Mouse (Mus musculus): ENCODE measurements around the gene Nt5e. TPM values are rescaled to one million over a fixed set of nuclear protein-coding genes. Genes with fewer than 3 reads are reported as not detected.

The Nt5e gene
- polyA plus RNA-seq, 1 experiment from 2014 or later = 10.4 TPM

GRCm38 (mm10) chr9:88309127-88309526 lies 17.9 kb upstream of the Nt5e start:
- Histone ChIP-seq H3K36me3 (replicated peaks) (no peaks in the 10 kb centered on the region), H3K4me3 (replicated peaks) (no peak overlapping the region), H3K4me1 (replicated peaks) (no peaks in the 10 kb centered on the region), H3K9me3 (replicated peaks) (no peaks in the 10 kb centered on the region), H3K27me3 (no peaks in the 10 kb centered on the region), H3K9ac (no peak overlapping the region), H3K27ac (replicated peaks) (no peak overlapping the region), H3K4me2 (no peak overlapping the region)
- WGBS (ENCODE audit: insufficient replicate concordance) = 16% methylated on average over 1 of the region's 1 CpGs
- no peak for ATAC-seq (ENCODE audit: insufficient read depth)

GRCm38 (mm10) chr9:88319226-88319625 lies 7.8 kb upstream of the Nt5e start:
- H3K4me1 ChIP-seq (replicated peaks) = no peaks in the 10 kb centered on the region
- H3K9me3 ChIP-seq (replicated peaks) = no peaks in the 10 kb centered on the region
- ATAC-seq (ENCODE audit: insufficient read depth) = no peak
- H3K27ac ChIP-seq (replicated peaks) = no peak overlapping the region
- no peaks in the 10 kb centered on the region for H3K36me3 ChIP-seq (replicated peaks)
- no peaks in the 10 kb centered on the region for H3K27me3 ChIP-seq
- H3K4me3 ChIP-seq (replicated peaks) = no peak overlapping the region
- H3K9ac ChIP-seq = no peak overlapping the region
- no peak overlapping the region for H3K4me2 ChIP-seq

- Histone ChIP-seq H3K9me3 (replicated peaks) (no peaks in the 10 kb centered on the region), H3K4me3 (replicated peaks) (no peak overlapping the region), H3K27ac (replicated peaks) (no peak overlapping the region), H3K9ac (no peak overlapping the region), H3K36me3 (replicated peaks) (no peaks in the 10 kb centered on the region), H3K4me1 (replicated peaks) (no peaks in the 10 kb centered on the region), H3K27me3 (peaks cover 39% of the 10 kb centered on the region), H3K4me2 (no peak overlapping the region)
- ATAC-seq (ENCODE audit: insufficient read depth) = no peak
- 22% methylated on average over 3 of the region's 3 CpGs for WGBS (ENCODE audit: insufficient replicate concordance)
Observed at GRCm38 (mm10) chr9:88324616-88325015, 2.4 kb upstream of the Nt5e start.

GRCm38 (mm10) chr9:88328666-88329065 lies 1.7 kb downstream of the Nt5e start:
- no peak for ATAC-seq (ENCODE audit: insufficient read depth)
- H3K9ac ChIP-seq = no peak overlapping the region
- 30% methylated on average over 5 of the region's 5 CpGs for WGBS (ENCODE audit: insufficient replicate concordance)
- no peaks in the 10 kb centered on the region for H3K9me3 ChIP-seq (replicated peaks)
- peak overlapping the region; percentile 66 for H3K4me2 ChIP-seq
- H3K27me3 ChIP-seq = peaks cover 42% of the 10 kb centered on the region
- peak overlapping the region; percentile 54 for H3K4me3 ChIP-seq (replicated peaks)
- H3K36me3 ChIP-seq (replicated peaks) = no peaks in the 10 kb centered on the region
- peaks cover 5% of the 10 kb centered on the region; the same call in 1 of the 2 replicates for H3K4me1 ChIP-seq (replicated peaks)
- H3K27ac ChIP-seq (replicated peaks) = no peak overlapping the region

GRCm38 (mm10) chr9:88329166-88329748 lies 2.3 kb downstream of the Nt5e start:
- no peaks in the 10 kb centered on the region for H3K9me3 ChIP-seq (replicated peaks)
- H3K4me2 ChIP-seq = peak overlapping the region; percentile 66
- H3K4me3 ChIP-seq (replicated peaks) = no peak overlapping the region
- H3K27me3 ChIP-seq = peaks cover 42% of the 10 kb centered on the region
- WGBS (ENCODE audit: insufficient replicate concordance) = 28% methylated on average over 10 of the region's 10 CpGs
- no peak for ATAC-seq (ENCODE audit: insufficient read depth)
- H3K4me1 ChIP-seq (replicated peaks) = peaks cover 5% of the 10 kb centered on the region; the same call in 1 of the 2 replicates
- no peaks in the 10 kb centered on the region for H3K36me3 ChIP-seq (replicated peaks)
- H3K27ac ChIP-seq (replicated peaks) = no peak overlapping the region
- no peak overlapping the region for H3K9ac ChIP-seq

GRCm38 (mm10) chr9:88330316-88330715 lies 3.3 kb downstream of the Nt5e start:
- WGBS (ENCODE audit: insufficient replicate concordance) = 36% methylated on average over 3 of the region's 3 CpGs
- Histone ChIP-seq H3K4me2 (0 out of 2 replicates have a peak overlapping the region, but pooled peaks have one; percentile 66), H3K9ac (no peak overlapping the region), H3K27me3 (peaks cover 42% of the 10 kb centered on the region), H3K9me3 (replicated peaks) (no peaks in the 10 kb centered on the region), H3K4me3 (replicated peaks) (no peak overlapping the region), H3K4me1 (replicated peaks) (peaks cover 5% of the 10 kb centered on the region; the same call in 1 of the 2 replicates), H3K36me3 (replicated peaks) (no peaks in the 10 kb centered on the region), H3K27ac (replicated peaks) (no peak overlapping the region)
- no peak for ATAC-seq (ENCODE audit: insufficient read depth)

GRCm38 (mm10) chr9:88332447-88332846 lies 5.5 kb downstream of the Nt5e start:
- Histone ChIP-seq H3K9me3 (replicated peaks) (no peaks in the 10 kb centered on the region), H3K27ac (replicated peaks) (no peak overlapping the region), H3K27me3 (peaks cover 25% of the 10 kb centered on the region), H3K4me1 (replicated peaks) (peaks cover 5% of the 10 kb centered on the region; the same call in 1 of the 2 replicates), H3K9ac (no peak overlapping the region), H3K4me2 (no peak overlapping the region), H3K36me3 (replicated peaks) (no peaks in the 10 kb centered on the region), H3K4me3 (replicated peaks) (no peak overlapping the region)
- no peak for ATAC-seq (ENCODE audit: insufficient read depth)
- WGBS (ENCODE audit: insufficient replicate concordance) = 51% methylated on average over 3 of the region's 3 CpGs

GRCm38 (mm10) chr9:88335839-88336238 lies 8.8 kb downstream of the Nt5e start:
- Histone ChIP-seq H3K27me3 (no peaks in the 10 kb centered on the region), H3K27ac (replicated peaks) (no peak overlapping the region), H3K4me1 (replicated peaks) (peaks cover 5% of the 10 kb centered on the region; the same call in 1 of the 2 replicates), H3K36me3 (replicated peaks) (no peaks in the 10 kb centered on the region), H3K4me3 (replicated peaks) (no peak overlapping the region), H3K4me2 (no peak overlapping the region), H3K9me3 (replicated peaks) (no peaks in the 10 kb centered on the region), H3K9ac (no peak overlapping the region)
- ATAC-seq (ENCODE audit: insufficient read depth) = no peak
- WGBS (ENCODE audit: insufficient replicate concordance) = 66% methylated on average over 1 of the region's 2 CpGs

- Histone ChIP-seq H3K4me3 (replicated peaks) (no peak overlapping the region), H3K9ac (no peak overlapping the region), H3K4me2 (no peak overlapping the region), H3K27ac (replicated peaks) (no peak overlapping the region), H3K9me3 (replicated peaks) (no peaks in the 10 kb centered on the region), H3K36me3 (replicated peaks) (no peaks in the 10 kb centered on the region), H3K4me1 (replicated peaks) (no peaks in the 10 kb centered on the region), H3K27me3 (no peaks in the 10 kb centered on the region)
- ATAC-seq (ENCODE audit: insufficient read depth) = no peak
- 61% methylated on average over 3 of the region's 3 CpGs for WGBS (ENCODE audit: insufficient replicate concordance)
Observed at GRCm38 (mm10) chr9:88340819-88341218, 13.8 kb downstream of the Nt5e start.

- no peaks in the 10 kb centered on the region for H3K36me3 ChIP-seq (replicated peaks)
- no peak overlapping the region for H3K4me2 ChIP-seq
- no peak overlapping the region for H3K4me3 ChIP-seq (replicated peaks)
- no peaks in the 10 kb centered on the region for H3K27me3 ChIP-seq
- no peaks in the 10 kb centered on the region for H3K4me1 ChIP-seq (replicated peaks)
- no peak overlapping the region for H3K27ac ChIP-seq (replicated peaks)
- WGBS (ENCODE audit: insufficient replicate concordance) = 61% methylated on average over 7 of the region's 7 CpGs
- H3K9ac ChIP-seq = no peak overlapping the region
- no peaks in the 10 kb centered on the region for H3K9me3 ChIP-seq (replicated peaks)
- ATAC-seq (ENCODE audit: insufficient read depth) = no peak
Observed at GRCm38 (mm10) chr9:88342241-88342640, 15.2 kb downstream of the Nt5e start.

- WGBS (ENCODE audit: insufficient replicate concordance) = 71% methylated on average over 3 of the region's 3 CpGs
- Histone ChIP-seq H3K4me3 (replicated peaks) (no peak overlapping the region), H3K4me2 (no peak overlapping the region), H3K9ac (no peak overlapping the region), H3K9me3 (replicated peaks) (no peaks in the 10 kb centered on the region), H3K27ac (replicated peaks) (no peak overlapping the region), H3K27me3 (no peaks in the 10 kb centered on the region), H3K4me1 (replicated peaks) (no peaks in the 10 kb centered on the region), H3K36me3 (replicated peaks) (no peaks in the 10 kb centered on the region)
- no peak for ATAC-seq (ENCODE audit: insufficient read depth)
Observed at GRCm38 (mm10) chr9:88342701-88343100, 15.7 kb downstream of the Nt5e start.

GRCm38 (mm10) chr9:88344424-88344823 lies 17.4 kb downstream of the Nt5e start:
- H3K4me1 ChIP-seq (replicated peaks) = no peaks in the 10 kb centered on the region
- H3K36me3 ChIP-seq (replicated peaks) = no peaks in the 10 kb centered on the region
- H3K9ac ChIP-seq = no peak overlapping the region
- no peak overlapping the region for H3K4me3 ChIP-seq (replicated peaks)
- no peak for ATAC-seq (ENCODE audit: insufficient read depth)
- no peak overlapping the region for H3K27ac ChIP-seq (replicated peaks)
- no peaks in the 10 kb centered on the region for H3K27me3 ChIP-seq
- H3K9me3 ChIP-seq (replicated peaks) = no peaks in the 10 kb centered on the region
- no peak overlapping the region for H3K4me2 ChIP-seq
- 64% methylated on average over 2 of the region's 2 CpGs for WGBS (ENCODE audit: insufficient replicate concordance)
